Mouse (Mus musculus) MEL (cell line): ENCODE measurements at regions not wholly inside any gene's neighbourhood (a gene's known extent, or its start where the extent isn't known, plus 50 kb on each side); places are given as distances from the start of the nearest gene placed in this dataset.

Experiments used
- CHD2 ChIP-seq: IDR thresholded peaks from 2 replicates; pipeline ENCODE4 v1.6.1; 2011; ENCODE audit warnings: low read length, improper control_type of control experiment
- CTCF ChIP-seq, 3 experiments: IDR thresholded peaks in 2 of 3; conservative IDR thresholded peaks in 1 of 3; 2 replicates each; pipeline ENCODE4 v1.5.1; 2011 to 2012; ENCODE audit warnings: low read length in 3 of 3, low read depth in 2 of 3, mild to moderate bottlenecking in 2 of 3, improper control_type of control experiment in 1 of 3, inconsistent platforms in 1 of 3, mixed read lengths in 1 of 3, moderate library complexity in 1 of 3; ENCODE audit not compliant: control insufficient read depth in 1 of 3, insufficient read depth in 1 of 3, poor library complexity in 1 of 3, severe bottlenecking in 1 of 3
- MAZ ChIP-seq: IDR thresholded peaks from 2 replicates; pipeline ENCODE4 v1.6.1; 2012; ENCODE audit warnings: low read depth, mild to moderate bottlenecking, inconsistent platforms, low read length, improper control_type of control experiment
- POLR2A ChIP-seq, 2 experiments: IDR thresholded peaks; 2 replicates each; pipeline ENCODE4 v1.6.1; 2011 to 2012; ENCODE audit warnings: low read length in 2 of 2, mild to moderate bottlenecking in 2 of 2, control low read depth in 1 of 2, improper control_type of control experiment in 1 of 2, low read depth in 1 of 2, moderate library complexity in 1 of 2; ENCODE audit not compliant: control insufficient read depth in 1 of 2, insufficient read depth in 1 of 2, poor library complexity in 1 of 2
- RAD21 ChIP-seq: IDR thresholded peaks from 2 replicates; pipeline ENCODE4 v1.6.1; 2011; ENCODE audit warnings: mild to moderate bottlenecking, low read depth, low read length, improper control_type of control experiment
- USF2 ChIP-seq, 2 experiments: IDR thresholded peaks; 2 replicates each; pipeline ENCODE4 v1.6.1; 2011 to 2012; ENCODE audit warnings: improper control_type of control experiment in 2 of 2, low read length in 2 of 2, borderline replicate concordance in 1 of 2, inconsistent platforms in 1 of 2, low read depth in 1 of 2, mild to moderate bottlenecking in 1 of 2; ENCODE audit not compliant: insufficient read depth in 1 of 2

DNA sequence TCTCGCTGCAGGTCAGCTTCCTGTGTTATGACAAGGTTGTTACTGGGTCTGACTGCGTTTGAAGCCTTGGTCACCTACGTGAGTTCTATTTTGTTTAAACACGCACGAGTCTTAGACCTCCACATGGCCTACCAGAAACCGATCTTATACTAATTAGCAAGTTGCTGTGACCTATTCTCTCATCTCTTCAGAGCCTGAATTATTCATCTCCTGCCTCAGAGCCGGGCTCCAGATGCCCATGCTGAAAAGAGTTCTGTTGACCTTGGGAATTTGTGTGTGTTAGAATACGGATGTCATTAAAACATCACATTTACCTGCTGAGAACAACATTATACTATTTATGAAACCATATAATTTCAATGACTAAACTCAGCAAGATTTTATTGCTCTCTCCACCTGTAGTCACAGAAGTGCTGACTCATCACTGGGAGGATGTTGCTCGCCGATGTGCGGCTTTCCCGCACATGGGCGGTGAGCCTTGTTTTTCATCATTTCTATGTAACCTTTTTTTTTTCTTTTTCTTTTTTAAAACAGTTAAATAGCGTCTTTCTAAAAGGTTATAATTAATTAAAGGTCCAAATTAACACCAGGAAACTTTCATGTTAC lies 102.1 kb downstream of the Evx1 start:
- TF ChIP-seq USF2 (IDR thresholded peaks at IDR 0.05; ENCODE audit: borderline replicate concordance in 1 of 2, insufficient read depth in 1 of 2, low read depth in 1 of 2, low read length in 2 of 2): no peak
- TF ChIP-seq POLR2A (IDR thresholded peaks at IDR 0.05; ENCODE audit: control insufficient read depth in 1 of 2, insufficient read depth in 1 of 2, low read depth in 1 of 2, low read length in 2 of 2, poor library complexity in 1 of 2): no peak
- no peak for TF ChIP-seq RAD21
- no peak for TF ChIP-seq CTCF (IDR thresholded peaks at IDR 0.05 in 2 of 3, conservative IDR thresholded peaks at IDR 0.05 in 1 of 3; ENCODE audit: control insufficient read depth in 1 of 3, insufficient read depth in 1 of 3, low read depth in 2 of 3, low read length in 3 of 3, poor library complexity in 1 of 3, severe bottlenecking in 1 of 3)
- no peak for TF ChIP-seq MAZ
- no peak for TF ChIP-seq CHD2
